Mouse (Mus musculus) intestine, postnatal 0 days (tissue): Measurements from ENCODE around the gene Kif26b. TPM values are rescaled to one million over a fixed set of nuclear protein-coding genes. Genes with fewer than 3 reads are reported as not detected.

ENCODE experiments used
- ATAC-seq: fragments of 200-750 bp; cut with Nextera tagmentation; 2 replicates; pipeline ENCODE4 v1.8.0; 2017; ENCODE audit warnings: mild to moderate bottlenecking, moderate TSS enrichment, moderate library complexity
- H3K27ac ChIP-seq: fragments of 300-500 bp; sonication (generic); 2 replicates; pipeline ENCODE4 v1.5.1; 2014; ENCODE audit warnings: mild to moderate bottlenecking, low read depth, low read length, moderate library complexity
- H3K27me3 ChIP-seq: fragments of 300-500 bp; sonication (generic); replicated peaks from 2 replicates; pipeline ENCODE4 v1.6.1; 2014; ENCODE audit warnings: low read length, mixed read lengths; ENCODE audit not compliant: control insufficient read depth, insufficient read depth
- H3K36me3 ChIP-seq: fragments of 300-500 bp; sonication (generic); 2 replicates; pipeline ENCODE4 v1.6.1; 2014; ENCODE audit warnings: mild to moderate bottlenecking, moderate library complexity; ENCODE audit not compliant: control insufficient read depth, insufficient read depth
- H3K4me1 ChIP-seq: fragments of 300-500 bp; sonication (generic); replicated peaks from 2 replicates; pipeline ENCODE4 v1.6.1; 2014; ENCODE audit warnings: antibody characterized with exemption, low read length, mixed read lengths; ENCODE audit not compliant: control insufficient read depth, insufficient read depth
- H3K4me2 ChIP-seq: fragments of 300-500 bp; sonication (generic); replicated peaks from 2 replicates; pipeline ENCODE4 v1.6.1; 2014; ENCODE audit warnings: low read depth, mild to moderate bottlenecking, moderate library complexity
- H3K4me3 ChIP-seq: fragments of 300-500 bp; sonication (generic); 2 replicates; pipeline ENCODE4 v1.5.1; 2014; ENCODE audit warnings: low read depth, low read length
- H3K9ac ChIP-seq: fragments of 300-500 bp; sonication (generic); 2 replicates; pipeline ENCODE4 v1.6.1; 2014; ENCODE audit warnings: mild to moderate bottlenecking, low read depth, low read length
- H3K9me3 ChIP-seq: fragments of 300-500 bp; sonication (generic); 2 replicates; pipeline ENCODE4 v1.6.1; 2016; ENCODE audit warnings: mixed run types; ENCODE audit not compliant: control insufficient read depth
- CTCF ChIP-seq: sonication (generic); IDR thresholded peaks from 2 replicates; pipeline ENCODE4 v1.5.1; 2016; ENCODE audit warnings: low read depth, mild to moderate bottlenecking, control low read depth, antibody characterized with exemption, moderate library complexity
- WGBS: fragments of 180-500 bp; shearing (Covaris S2); extraction: QIAGEN DNeasy Blood & Tissue Kit; methylation state at CpG from one replicate; pipeline ENCODE4 v1.1.7; 2014; 5-methylcytosine and 5-hydroxymethylcytosine counted together
- polyA plus RNA-seq: library from polyadenylated mRNA; unstranded; fragments of >200 nt; fragmentation: Nextera tagmentation; extraction: Ambion mirVana; gene quantifications from 2 replicates; pipeline ENCODE4 v1.2.1, GENCODE M21; 2015

Kif26b gene
- polyA plus RNA-seq, 1 experiment from 2014 or later = 0.57 TPM

DNA sequence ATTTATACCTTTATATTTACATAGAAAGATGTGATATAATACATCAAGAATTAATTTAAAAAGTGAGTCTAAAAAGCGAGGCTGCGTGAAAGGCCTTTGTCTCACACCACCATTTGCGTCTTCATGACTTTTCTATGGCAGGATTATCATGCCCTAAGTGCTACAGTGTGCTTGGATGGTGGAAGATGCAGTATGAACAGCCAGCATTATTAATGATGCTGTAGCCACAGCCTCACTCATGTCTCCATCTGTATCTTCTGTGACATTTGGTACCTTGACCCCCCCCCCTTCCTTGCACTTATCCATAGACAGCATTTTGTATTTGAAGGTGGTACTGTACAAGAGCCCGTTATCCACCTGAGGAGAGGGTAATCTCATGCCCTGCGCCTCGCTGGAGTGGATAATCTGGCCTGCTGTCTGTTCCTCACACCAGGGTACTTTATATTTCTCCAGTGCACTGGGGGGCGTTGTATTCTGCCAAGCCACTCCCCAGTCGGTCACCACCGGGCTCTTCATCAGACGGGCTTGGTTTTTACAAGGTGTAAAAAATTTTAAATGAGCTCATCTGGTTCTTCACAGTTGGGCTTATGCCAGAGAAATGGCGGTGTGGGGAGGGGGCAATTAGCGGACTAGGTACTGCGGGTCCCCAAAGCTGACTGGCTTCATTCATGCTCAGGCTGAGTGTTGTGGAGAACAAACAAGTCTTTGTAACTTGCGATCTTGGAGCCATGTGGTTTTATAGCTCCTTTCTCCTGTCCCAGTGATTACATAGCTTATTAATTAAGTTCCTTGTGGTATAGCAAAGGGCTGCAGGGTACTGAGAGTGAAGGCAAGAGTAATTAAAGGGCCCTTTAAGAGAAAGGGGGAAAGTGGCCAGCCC is 291.9 kb downstream of the Kif26b start:
- no peaks in the 10 kb centered on the region for H3K4me1 ChIP-seq
- H3K27me3 ChIP-seq = no peaks in the 10 kb centered on the region
- H3K4me3 ChIP-seq = no peak overlapping the region
- 68% methylated on average over 14 of the region's 14 CpGs for WGBS
- no peak for TF ChIP-seq CTCF
- no peak overlapping the region for H3K27ac ChIP-seq
- H3K4me2 ChIP-seq = no peak overlapping the region
- no peaks in the 10 kb centered on the region for H3K36me3 ChIP-seq
- no peak for ATAC-seq
- H3K9ac ChIP-seq = no peak overlapping the region
- no peaks in the 10 kb centered on the region for H3K9me3 ChIP-seq

DNA sequence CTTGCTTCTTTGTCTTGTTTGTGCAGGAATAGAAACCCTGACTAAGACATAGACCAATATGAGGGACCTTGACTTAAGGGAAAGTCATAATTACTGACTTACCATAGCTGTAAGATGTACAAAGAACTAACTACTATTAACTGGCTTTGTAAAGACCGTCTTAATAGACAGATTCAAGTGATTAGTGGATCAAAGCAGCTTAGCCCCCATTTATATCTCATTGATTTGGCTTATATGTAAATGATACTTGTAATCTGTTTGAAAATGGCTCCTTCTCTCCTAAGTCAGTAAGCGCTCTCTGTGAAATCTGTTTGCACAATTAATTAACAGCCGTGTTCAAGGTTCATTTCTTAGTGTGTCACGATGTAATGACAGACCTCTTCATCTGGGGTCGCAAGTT is 295.9 kb downstream of the Kif26b start:
- no peak for TF ChIP-seq CTCF
- no peaks in the 10 kb centered on the region for H3K4me1 ChIP-seq
- no peak overlapping the region for H3K4me2 ChIP-seq
- 58% methylated on average over 5 of the region's 5 CpGs for WGBS
- H3K9ac ChIP-seq = no peak overlapping the region
- no peaks in the 10 kb centered on the region for H3K36me3 ChIP-seq
- ATAC-seq = no peak
- no peaks in the 10 kb centered on the region for H3K9me3 ChIP-seq
- H3K27me3 ChIP-seq = no peaks in the 10 kb centered on the region
- H3K4me3 ChIP-seq = no peak overlapping the region
- no peak overlapping the region for H3K27ac ChIP-seq

DNA sequence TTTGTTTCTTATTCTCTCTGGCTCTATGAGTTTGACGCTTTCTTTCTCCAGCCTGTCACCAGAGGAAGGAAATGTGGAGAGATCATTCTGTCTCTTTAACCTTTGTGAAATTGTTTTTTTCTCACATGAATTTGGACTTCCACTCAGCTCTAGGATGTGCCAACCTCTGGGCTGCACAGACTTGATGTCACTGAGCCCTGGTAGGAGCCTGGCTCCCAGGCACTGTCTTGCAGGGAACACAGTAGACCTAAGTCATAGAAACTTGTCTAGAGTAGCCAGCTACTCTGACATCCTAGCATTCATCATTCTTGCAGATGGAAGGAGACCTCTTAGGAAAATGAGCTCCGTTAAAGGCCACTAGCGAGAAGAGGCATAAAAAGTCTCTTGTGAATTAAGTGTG is 298.3 kb downstream of the Kif26b start:
- H3K4me1 ChIP-seq = no peaks in the 10 kb centered on the region
- no peaks in the 10 kb centered on the region for H3K36me3 ChIP-seq
- whole genome bisulfite sequencing = 88% methylated on average over 3 of the region's 3 CpGs
- H3K4me2 ChIP-seq = no peak overlapping the region
- TF ChIP-seq CTCF = no peak
- no peaks in the 10 kb centered on the region for H3K27me3 ChIP-seq
- H3K27ac ChIP-seq = no peak overlapping the region
- ATAC-seq = no peak
- H3K9ac ChIP-seq = no peak overlapping the region
- H3K4me3 ChIP-seq = no peak overlapping the region
- H3K9me3 ChIP-seq = no peaks in the 10 kb centered on the region

DNA sequence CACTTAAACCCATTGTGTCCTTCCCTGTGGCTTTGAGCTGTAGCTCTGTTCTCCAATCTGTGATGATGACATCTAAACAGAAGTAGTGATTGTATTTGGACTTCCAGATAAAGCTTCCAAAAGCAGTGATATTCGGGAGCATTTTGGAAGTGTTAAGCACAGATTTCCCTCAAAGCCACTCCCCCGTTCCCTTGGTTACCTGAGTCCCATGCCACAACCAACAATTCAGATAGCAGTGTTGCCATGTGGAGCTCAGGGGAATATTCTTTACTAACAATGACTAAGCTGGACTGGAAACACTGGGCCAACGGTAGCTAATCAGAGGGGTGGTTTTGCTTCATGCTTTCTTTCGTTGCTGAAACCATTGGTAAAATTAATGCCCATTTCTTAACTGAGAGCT is 300.5 kb downstream of the Kif26b start:
- no peak for TF ChIP-seq CTCF
- 65% methylated on average over 4 of the region's 4 CpGs for WGBS
- Histone ChIP-seq H3K9ac (no peak overlapping the region), H3K4me3 (no peak overlapping the region), H3K4me2 (no peak overlapping the region), H3K27me3 (no peaks in the 10 kb centered on the region), H3K27ac (no peak overlapping the region), H3K4me1 (no peaks in the 10 kb centered on the region), H3K36me3 (no peaks in the 10 kb centered on the region), H3K9me3 (no peaks in the 10 kb centered on the region)
- ATAC-seq = no peak

DNA sequence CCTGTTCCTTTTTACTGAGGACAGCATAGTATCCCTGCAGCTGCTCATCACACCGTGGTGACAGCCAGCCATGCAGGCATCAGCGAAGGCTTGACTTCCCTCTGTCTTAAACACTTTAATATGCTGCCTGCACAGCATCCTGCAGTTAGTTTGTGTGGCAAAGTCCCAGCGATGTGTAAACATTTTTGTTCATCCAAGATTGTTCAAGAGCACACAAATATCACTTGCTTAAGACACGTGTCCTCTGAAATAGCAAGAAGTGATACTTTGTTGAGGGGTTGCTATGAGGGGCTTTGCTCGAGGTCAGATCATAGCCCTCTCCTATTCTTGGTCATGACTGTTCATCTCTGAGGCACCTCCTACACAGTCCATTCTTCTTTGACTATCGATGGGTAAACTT is 303.6 kb downstream of the Kif26b start:
- no peaks in the 10 kb centered on the region for H3K36me3 ChIP-seq
- H3K27ac ChIP-seq = no peak overlapping the region
- TF ChIP-seq CTCF = no peak
- ATAC-seq = no peak
- no peaks in the 10 kb centered on the region for H3K9me3 ChIP-seq
- WGBS = 73% methylated on average over 6 of the region's 6 CpGs
- H3K4me3 ChIP-seq = no peak overlapping the region
- H3K27me3 ChIP-seq = no peaks in the 10 kb centered on the region
- no peak overlapping the region for H3K9ac ChIP-seq
- H3K4me2 ChIP-seq = no peak overlapping the region
- H3K4me1 ChIP-seq = no peaks in the 10 kb centered on the region

DNA sequence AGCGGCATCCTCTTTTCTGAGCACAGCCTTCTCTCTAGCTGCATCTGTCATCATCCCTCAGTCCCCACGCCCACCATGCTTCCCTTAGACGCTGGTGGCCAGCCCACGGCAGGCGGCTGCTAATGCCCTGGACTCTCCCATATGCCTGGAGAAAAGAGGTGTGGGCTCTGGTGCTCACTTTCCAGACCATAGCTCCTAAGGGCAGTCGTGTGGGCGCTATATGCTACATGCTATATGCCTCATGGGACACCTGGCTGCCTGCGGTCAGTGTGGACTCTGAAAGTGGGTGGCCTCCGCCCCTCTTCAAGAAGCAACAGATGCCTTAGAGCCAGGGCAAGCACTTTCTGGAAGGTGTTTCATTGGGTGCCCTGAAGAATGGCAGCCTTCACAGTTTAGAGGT is 306.9 kb downstream of the Kif26b start:
- H3K9ac ChIP-seq = no peak overlapping the region
- H3K27ac ChIP-seq = no peak overlapping the region
- H3K27me3 ChIP-seq = no peaks in the 10 kb centered on the region
- ATAC-seq = no peak
- no peaks in the 10 kb centered on the region for H3K4me1 ChIP-seq
- no peak overlapping the region for H3K4me3 ChIP-seq
- TF ChIP-seq CTCF = no peak
- H3K4me2 ChIP-seq = no peak overlapping the region
- H3K9me3 ChIP-seq = no peaks in the 10 kb centered on the region
- WGBS = 83% methylated on average over 9 of the region's 9 CpGs
- H3K36me3 ChIP-seq = no peaks in the 10 kb centered on the region
